Mouse (Mus musculus): ENCODE results near the gene 2700049A03Rik.

The 2700049A03Rik gene

GRCm38 (mm10) chr12:71274519-71275237 is 138.0 kb downstream of the 2700049A03Rik start:
- DNase-seq, result no peak

- DNase-seq, result no peak
Observed at GRCm38 (mm10) chr12:71275906-71276595, 139.4 kb downstream of the 2700049A03Rik start.

GRCm38 (mm10) chr12:71279521-71280262 is 143.0 kb downstream of the 2700049A03Rik start:
- peak; percentile 86 for DNase-seq

GRCm38 (mm10) chr12:71281201-71281768 is 144.6 kb downstream of the 2700049A03Rik start:
- no peak for DNase-seq

GRCm38 (mm10) chr12:71285399-71285798 is 148.8 kb downstream of the 2700049A03Rik start:
- DNase-seq, result no peak

- no peak for DNase-seq
Observed at GRCm38 (mm10) chr12:71290460-71290859, 153.8 kb downstream of the 2700049A03Rik start.

All from retina, postnatal 1 day (tissue).